Mouse (Mus musculus): ENCODE measurements around the gene Ephb1.

Ephb1 gene

GRCm38 (mm10) chr9:101972314-101972713 lies 382.2 kb downstream of the Ephb1 start:
- no peak for DNase-seq

GRCm38 (mm10) chr9:101971806-101972205 lies 382.7 kb downstream of the Ephb1 start:
- DNase-seq = peak; percentile 45

- peak; percentile 3 for DNase-seq
Measured at GRCm38 (mm10) chr9:101956228-101956627, 398.3 kb downstream of the Ephb1 start.

GRCm38 (mm10) chr9:101954529-101954928 lies 400.0 kb downstream of the Ephb1 start:
- DNase-seq = no peak

GRCm38 (mm10) chr9:101950101-101950500 lies 404.4 kb downstream of the Ephb1 start:
- DNase-seq = no peak

GRCm38 (mm10) chr9:101945814-101946213 lies 408.7 kb downstream of the Ephb1 start:
- DNase-seq = no peak

GRCm38 (mm10) chr9:101945326-101945725 lies 409.2 kb downstream of the Ephb1 start:
- no peak for DNase-seq

GRCm38 (mm10) chr9:101942058-101942669 lies 412.3 kb downstream of the Ephb1 start:
- no peak for DNase-seq

- DNase-seq = no peak
Measured at GRCm38 (mm10) chr9:101940182-101940581, 414.3 kb downstream of the Ephb1 start.

GRCm38 (mm10) chr9:101939006-101939405 lies 415.5 kb downstream of the Ephb1 start:
- DNase-seq = no peak

GRCm38 (mm10) chr9:101938066-101938465 lies 416.4 kb downstream of the Ephb1 start:
- no peak for DNase-seq

- no peak for DNase-seq
Measured at GRCm38 (mm10) chr9:101934887-101935286, 419.6 kb downstream of the Ephb1 start.

GRCm38 (mm10) chr9:101933946-101934573 lies 420.4 kb downstream of the Ephb1 start:
- DNase-seq = no peak

- DNase-seq = no peak
Measured at GRCm38 (mm10) chr9:101924829-101925228, 429.7 kb downstream of the Ephb1 start.

- DNase-seq = peak; percentile 25
Measured at GRCm38 (mm10) chr9:101922846-101923245, 431.6 kb downstream of the Ephb1 start.

GRCm38 (mm10) chr9:101919324-101919723 lies 435.2 kb downstream of the Ephb1 start:
- no peak for DNase-seq

- no peak for DNase-seq
Measured at GRCm38 (mm10) chr9:101918771-101919170, 435.7 kb downstream of the Ephb1 start.

- no peak for DNase-seq
Measured at GRCm38 (mm10) chr9:101915082-101915481, 439.4 kb downstream of the Ephb1 start.

GRCm38 (mm10) chr9:101911176-101911866 lies 443.2 kb downstream of the Ephb1 start:
- DNase-seq = peak; percentile 81

GRCm38 (mm10) chr9:101909491-101909890 lies 445.0 kb downstream of the Ephb1 start:
- DNase-seq = no peak

- no peak for DNase-seq
Measured at GRCm38 (mm10) chr9:101908849-101909248, 445.6 kb downstream of the Ephb1 start.

GRCm38 (mm10) chr9:101907747-101908255 lies 446.7 kb downstream of the Ephb1 start:
- DNase-seq = no peak

- no peak for DNase-seq
Measured at GRCm38 (mm10) chr9:101903406-101903805, 451.1 kb downstream of the Ephb1 start.

- DNase-seq = no peak
Measured at GRCm38 (mm10) chr9:101897851-101898250, 456.6 kb downstream of the Ephb1 start.
